Mouse (Mus musculus) kidney, adult 11 months (tissue): Measurements from ENCODE around the gene P2ry12.

Experiments
- DNase-seq: peaks from one replicate; pipeline ENCODE4 v3.0.0; 2022

Gene P2ry12

DNA sequence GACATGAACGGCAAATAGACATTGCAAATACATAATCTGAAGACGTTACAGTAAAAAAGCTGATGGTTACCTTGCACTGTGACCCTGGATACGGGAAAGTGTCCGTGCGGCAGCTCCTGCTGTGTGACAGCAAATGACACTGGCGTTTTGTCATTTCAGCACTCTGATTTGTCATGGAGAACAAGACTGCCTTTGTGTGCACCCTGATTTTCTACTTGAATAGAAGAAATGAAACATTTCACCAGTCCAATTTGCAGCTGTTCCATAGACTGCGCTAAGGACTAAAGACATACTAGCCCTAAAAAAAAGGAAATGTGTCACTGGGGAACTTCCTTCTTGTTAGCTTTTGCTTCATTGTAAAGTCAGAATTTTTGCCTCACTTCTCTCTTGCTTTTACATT, at the start of gene P2ry12:
Gene P2ry12, minus strand, starts transcription at position 168 of the 400 bp plus-strand sequence.
- DNase-seq, result no peak

GRCm38 (mm10) chr3:59305518-59305917, 42.8 kb upstream of the P2ry12 start:
- DNase-seq, result no peak

DNA sequence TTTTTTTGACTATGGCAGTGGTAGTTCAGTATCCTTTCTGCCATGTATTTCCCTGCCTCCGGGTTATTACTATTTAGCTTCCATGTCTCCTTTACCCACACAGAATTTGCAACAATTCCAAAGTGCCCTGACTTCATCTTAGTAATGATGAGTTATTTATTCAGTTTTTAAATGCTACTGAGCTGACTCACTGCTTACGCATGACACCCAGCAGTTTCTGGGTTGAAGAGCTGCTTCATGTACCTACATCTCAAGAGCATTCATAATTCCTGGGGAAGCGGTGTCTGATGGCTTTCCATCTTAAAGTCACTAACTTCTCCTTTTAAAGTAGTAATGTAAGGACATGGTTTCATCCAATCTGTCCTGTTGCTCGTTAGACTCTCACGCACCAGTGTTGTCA, 42.3 kb upstream of the P2ry12 start:
- no peak for DNase-seq

DNA sequence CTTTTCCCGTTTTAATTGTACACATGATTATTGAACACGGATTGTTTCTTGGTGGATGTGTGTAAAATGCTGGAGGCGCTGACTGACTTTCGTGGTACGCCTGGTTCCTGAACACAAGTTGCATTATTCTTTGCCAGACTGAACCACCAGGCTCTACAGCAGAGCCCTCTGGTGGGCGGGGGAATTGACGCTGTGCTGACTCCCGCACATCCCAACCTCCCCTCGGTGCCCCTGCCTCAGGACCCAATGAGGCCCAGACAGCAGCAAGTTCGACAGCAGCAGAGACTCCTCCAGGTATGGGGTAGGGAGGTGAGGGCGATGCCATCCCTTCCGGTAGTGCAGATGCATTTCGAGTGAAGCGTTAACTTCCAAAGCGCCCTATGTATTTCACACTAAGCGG, 35.0 kb upstream of the P2ry12 start:
- DNase-seq, result no peak

DNA sequence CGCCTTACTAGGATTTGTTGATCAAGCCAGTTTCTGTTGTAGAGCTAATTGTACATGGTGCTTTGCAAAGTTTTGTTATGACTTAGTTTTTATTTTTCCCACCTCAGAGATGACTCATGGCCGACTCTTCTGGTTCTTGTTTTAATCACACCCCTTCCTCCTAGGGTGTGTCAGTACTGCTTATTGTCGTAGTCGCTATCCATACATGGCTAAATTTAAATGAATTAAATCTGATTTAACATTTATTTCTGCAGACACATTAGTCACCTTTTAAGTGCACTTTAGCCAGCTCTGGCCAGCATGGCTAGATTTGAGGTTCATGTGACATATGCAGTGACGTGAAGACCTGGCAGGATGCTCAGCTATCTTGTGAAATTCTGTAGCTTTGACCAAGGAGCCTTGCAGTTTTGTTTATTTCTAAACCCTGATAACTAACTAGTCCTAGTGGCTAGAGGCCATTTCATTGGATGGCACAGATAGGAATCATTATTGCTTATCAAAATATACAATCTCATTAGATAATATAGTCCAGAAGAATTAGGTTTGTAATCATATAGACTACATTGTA, 34.0 kb upstream of the P2ry12 start:
- no peak for DNase-seq

DNA sequence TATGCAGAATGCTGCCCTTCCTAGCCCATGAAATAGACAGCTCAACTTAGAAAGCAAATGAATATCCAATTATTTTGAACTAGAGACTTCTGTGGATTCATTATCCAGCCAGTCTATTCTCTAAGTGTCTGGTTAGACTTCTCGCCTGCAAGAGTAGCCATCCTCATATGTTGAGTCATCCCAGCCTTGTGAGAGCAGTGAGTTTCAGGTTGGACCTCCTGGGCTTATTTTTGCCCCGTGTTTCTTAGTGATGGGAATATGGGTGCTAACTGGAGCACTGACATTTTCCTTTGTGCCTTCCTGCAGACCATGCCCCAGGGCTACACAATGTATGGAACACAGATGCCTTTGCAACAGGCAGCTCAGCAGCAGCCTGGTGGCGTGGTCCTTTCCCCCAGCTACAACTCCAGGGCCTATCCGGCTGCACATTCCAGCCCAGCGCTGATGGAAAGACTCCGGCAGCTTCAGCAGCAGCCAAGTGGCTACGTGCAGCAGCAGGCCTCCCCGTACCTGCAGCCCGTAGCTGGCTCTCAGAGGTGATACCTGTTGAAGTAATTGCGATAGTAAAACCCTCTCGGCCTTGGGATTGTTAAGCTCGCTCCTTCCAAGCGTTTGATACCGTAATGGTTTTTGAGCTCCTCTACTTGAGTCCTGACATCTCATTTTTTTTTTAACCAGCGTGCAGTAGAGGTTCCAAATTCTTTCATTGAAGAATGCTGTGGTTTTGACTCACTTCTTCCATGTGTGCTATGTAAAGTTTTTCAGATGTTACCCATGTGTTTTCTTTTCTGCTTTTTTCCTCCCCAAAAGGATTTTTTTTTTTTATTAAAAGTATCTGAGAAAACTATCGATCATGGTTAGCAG, 33.3 kb upstream of the P2ry12 start:
- no peak for DNase-seq

- DNase-seq, result no peak
Observed at GRCm38 (mm10) chr3:59293437-59294199, 30.9 kb upstream of the P2ry12 start.

DNA sequence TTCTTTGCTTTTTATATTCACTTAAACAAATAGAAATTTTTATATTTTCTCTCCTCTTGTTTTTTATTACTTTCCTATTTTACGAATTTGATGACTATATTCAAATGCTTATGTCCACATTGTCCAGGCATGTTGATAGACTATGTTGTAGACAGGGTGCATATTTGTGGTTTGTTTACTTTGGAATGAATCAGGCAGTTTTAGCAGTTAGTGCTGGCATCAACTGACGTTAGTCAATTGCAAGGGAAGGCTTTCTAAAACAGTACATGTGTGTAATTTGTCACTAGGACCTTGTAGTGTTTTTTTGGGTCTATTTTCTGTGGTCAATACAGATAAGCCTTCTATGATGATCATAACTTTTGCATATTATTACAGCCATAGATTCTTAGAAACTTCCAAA, 27.9 kb upstream of the P2ry12 start:
- DNase-seq, result no peak

- DNase-seq, result no peak
Observed at GRCm38 (mm10) chr3:59278620-59279019, 15.9 kb upstream of the P2ry12 start.

- DNase-seq, result no peak
Observed at GRCm38 (mm10) chr3:59278254-59278533, 15.5 kb upstream of the P2ry12 start.

GRCm38 (mm10) chr3:59277502-59278253, 15.0 kb upstream of the P2ry12 start:
- no peak for DNase-seq

DNA sequence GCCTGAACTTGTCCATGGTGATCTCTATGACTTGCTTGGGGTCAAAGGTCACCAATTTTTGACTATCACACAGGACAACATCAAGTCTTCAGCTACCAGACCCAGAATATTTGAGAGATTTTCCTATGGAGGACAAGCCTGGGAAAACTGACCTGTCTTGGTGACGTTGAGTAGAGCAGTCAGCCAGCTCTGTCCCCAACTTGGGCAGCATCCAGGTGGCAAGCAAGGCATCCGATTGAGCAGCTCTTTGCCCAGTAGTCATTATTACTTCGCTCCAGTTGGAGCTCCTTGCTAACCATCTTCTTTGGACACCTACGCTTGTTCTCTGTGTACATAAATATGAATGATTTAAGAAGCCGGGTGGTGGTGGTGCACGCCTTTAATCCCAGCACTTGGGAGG, 8.1 kb upstream of the P2ry12 start:
- no peak for DNase-seq

- no peak for DNase-seq
Observed at GRCm38 (mm10) chr3:59263988-59264387, 1.3 kb upstream of the P2ry12 start.

DNA sequence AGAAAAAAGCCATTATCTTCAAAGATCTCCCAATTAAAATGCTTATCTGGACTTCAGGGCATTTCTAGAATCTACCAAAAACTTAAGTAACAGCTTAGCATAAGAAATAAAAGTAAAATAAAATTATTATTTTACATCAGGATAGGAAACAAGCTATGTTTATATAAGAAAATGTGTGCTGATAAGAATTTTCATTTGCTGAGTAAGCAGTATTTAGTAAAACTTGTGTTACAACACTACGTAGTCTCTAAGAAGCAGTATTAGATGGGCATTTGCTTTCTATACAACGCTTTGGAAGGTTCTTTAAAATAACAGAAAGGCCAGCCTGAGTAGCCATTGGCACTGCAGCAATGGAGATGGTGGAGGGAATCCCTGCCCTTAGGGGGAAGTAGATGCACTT, 746 bp upstream of the P2ry12 start:
- no peak for DNase-seq

DNA sequence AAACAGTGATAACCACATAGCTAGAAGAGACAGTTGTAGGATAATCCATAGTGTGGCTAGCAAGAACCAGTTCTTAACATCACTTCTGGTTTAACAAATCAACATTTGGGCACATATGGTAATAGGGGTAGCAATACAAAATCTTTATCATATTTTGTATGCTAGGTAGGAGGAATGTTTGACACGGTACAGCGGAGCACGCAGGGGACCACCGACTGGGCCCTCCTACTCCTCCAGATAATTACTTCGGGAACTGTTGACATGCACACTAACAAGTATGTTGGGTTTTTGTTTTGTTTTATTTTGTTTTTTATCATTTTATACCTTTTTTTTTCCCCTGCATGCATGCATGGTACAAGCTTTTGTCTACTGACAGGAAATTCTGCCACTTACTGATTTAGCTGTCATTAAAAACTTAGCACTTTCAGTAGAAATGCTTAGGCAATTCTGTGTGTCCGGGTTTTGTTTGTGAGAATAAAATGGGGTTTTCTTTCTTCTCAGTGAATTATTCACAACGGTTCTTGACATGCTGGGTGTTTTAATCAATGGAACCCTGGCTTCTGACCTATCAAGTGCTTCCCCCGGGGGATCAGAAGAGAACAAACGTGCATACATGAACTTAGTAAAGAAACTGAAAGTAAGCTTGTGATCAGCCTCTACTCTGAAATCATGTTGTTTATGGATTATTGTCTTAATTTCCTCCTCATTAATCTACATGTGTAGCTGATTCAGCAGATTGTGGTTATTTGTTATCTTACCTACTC, 780 bp downstream of the P2ry12 start:
- no peak for DNase-seq

DNA sequence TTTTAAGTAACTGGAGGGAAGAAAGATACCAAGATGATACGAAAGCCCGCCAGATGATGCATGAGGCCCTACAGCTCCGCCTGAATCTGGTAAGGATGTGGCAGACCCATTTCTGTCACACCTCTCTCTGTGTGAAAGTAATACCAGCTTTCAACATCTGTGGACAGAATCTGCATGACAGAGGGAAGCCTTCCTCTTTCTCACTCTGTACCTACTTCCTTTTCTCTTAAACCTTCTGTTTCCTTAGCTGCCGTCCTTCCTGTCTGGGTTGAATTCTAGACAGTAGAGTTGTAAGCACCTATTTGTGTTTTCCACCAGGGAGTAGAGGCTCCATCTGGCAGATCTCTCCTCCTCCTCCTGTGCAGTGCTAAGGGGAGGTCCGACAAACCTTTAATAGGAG, 1.9 kb downstream of the P2ry12 start:
- DNase-seq, result no peak

- no peak for DNase-seq
Observed at GRCm38 (mm10) chr3:59257740-59258664, 4.7 kb downstream of the P2ry12 start.

- DNase-seq, result no peak
Observed at GRCm38 (mm10) chr3:59250454-59250853, 12.2 kb downstream of the P2ry12 start.

- no peak for DNase-seq
Observed at GRCm38 (mm10) chr3:59248031-59248430, 14.6 kb downstream of the P2ry12 start.

DNA sequence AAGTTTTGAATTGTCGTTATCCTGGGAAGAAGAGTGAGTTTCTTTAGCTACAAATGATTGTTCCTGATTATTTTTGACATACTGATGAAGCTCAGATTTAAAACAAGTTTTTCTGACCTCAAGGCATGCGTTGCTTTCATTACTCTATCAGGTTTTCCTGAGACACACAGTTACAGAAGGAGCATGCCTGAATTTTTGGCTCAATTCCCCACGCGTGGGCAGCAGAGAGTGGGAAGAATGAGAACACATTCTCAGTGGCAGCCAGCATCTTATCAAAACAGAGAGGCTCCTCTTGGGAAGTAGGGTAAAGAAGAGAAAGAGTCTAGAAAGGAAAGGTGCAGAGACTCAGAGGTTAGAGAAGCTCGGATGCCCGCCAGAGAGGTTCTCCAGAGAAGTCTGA, 19.3 kb downstream of the P2ry12 start:
- no peak for DNase-seq

- no peak for DNase-seq
Observed at GRCm38 (mm10) chr3:59234878-59235277, 27.8 kb downstream of the P2ry12 start.
